Mouse (Mus musculus) hindbrain, postnatal 0 days (tissue): ENCODE measurements around the gene Ifi206. TPM values are rescaled to one million over a fixed set of nuclear protein-coding genes. Genes with fewer than 3 reads are reported as not detected.

ENCODE experiments used
- ATAC-seq: fragments of 200-750 bp; cut with Nextera tagmentation; 2 replicates; pipeline ENCODE4 v1.8.0; 2017; ENCODE audit warnings: mild to moderate bottlenecking, moderate TSS enrichment, moderate library complexity
- DNase-seq: peaks from one replicate; pipeline ENCODE4 v3.0.0-alpha.2; 2015; ENCODE audit warnings: low spot score
- H3K27ac ChIP-seq: fragments of 300-500 bp; sonication (generic); 2 replicates; pipeline ENCODE4 v1.5.1; 2014; ENCODE audit warnings: mild to moderate bottlenecking
- H3K27me3 ChIP-seq: fragments of 300-500 bp; sonication (generic); 2 replicates; pipeline ENCODE4 v1.6.1; 2014; ENCODE audit warnings: low read length, mixed read lengths; ENCODE audit not compliant: insufficient read depth
- H3K36me3 ChIP-seq: fragments of 300-500 bp; sonication (generic); 2 replicates; pipeline ENCODE4 v1.6.1; 2014; ENCODE audit warnings: low read length, mixed read lengths; ENCODE audit not compliant: insufficient read depth
- H3K4me1 ChIP-seq: fragments of 300-500 bp; sonication (generic); 2 replicates; pipeline ENCODE4 v1.6.1; 2014; ENCODE audit warnings: antibody characterized with exemption, low read length, mixed read lengths; ENCODE audit not compliant: insufficient read depth
- H3K4me2 ChIP-seq: fragments of 300-500 bp; sonication (generic); 2 replicates; pipeline ENCODE4 v1.6.1; 2014; ENCODE audit warnings: low read depth, mild to moderate bottlenecking, low read length, moderate library complexity, mixed read lengths
- H3K4me3 ChIP-seq: fragments of 300-500 bp; sonication (generic); 2 replicates; pipeline ENCODE4 v1.5.1; 2014; ENCODE audit warnings: low read length
- H3K9ac ChIP-seq: fragments of 300-500 bp; sonication (generic); replicated peaks from 2 replicates; pipeline ENCODE4 v1.6.1; 2014; ENCODE audit warnings: mild to moderate bottlenecking, low read length, moderate library complexity, mixed read lengths
- H3K9me3 ChIP-seq: fragments of 300-500 bp; sonication (generic); 2 replicates; pipeline ENCODE4 v1.6.1; 2016; ENCODE audit warnings: low read length, mixed read lengths
- CTCF ChIP-seq: IDR thresholded peaks from 2 replicates; pipeline ENCODE4 v1.5.1; 2016; ENCODE audit warnings: antibody characterized with exemption, control low read depth, low read depth
- WGBS: fragments of 180-500 bp; shearing (Covaris S2); extraction: QIAGEN DNeasy Blood & Tissue Kit; methylation state at CpG from one replicate; pipeline ENCODE4 v1.1.7; 2014; 5-methylcytosine and 5-hydroxymethylcytosine counted together
- polyA plus RNA-seq: library from polyadenylated mRNA; unstranded; fragments of >200 nt; fragmentation: Nextera tagmentation; extraction: Ambion mirVana; gene quantifications from 2 replicates; pipeline ENCODE4 v1.2.1, GENCODE M21; 2015
- total RNA-seq: library from RNA; depleted of rRNA; stranded (reverse); fragments of >200 nt; gene quantifications from 2 replicates; pipeline ENCODE4 v1.2.3, GENCODE M21; 2014

The Ifi206 gene
- total and polyA plus RNA-seq, 2 experiments from 2014 or later = 0.21 TPM; not detected in 1

- Histone ChIP-seq H3K4me1 (no peaks in the 10 kb centered on the region), H3K27ac (no peak overlapping the region), H3K9ac (no peak overlapping the region), H3K36me3 (no peaks in the 10 kb centered on the region), H3K9me3 (no peaks in the 10 kb centered on the region), H3K4me3 (no peak overlapping the region), H3K4me2 (no peak overlapping the region), H3K27me3 (no peaks in the 10 kb centered on the region)
- 86% methylated on average over 5 of the region's 5 CpGs for WGBS
- no peak for ATAC-seq
- TF ChIP-seq CTCF = no peak
- no peak for DNase-seq
Measured at GRCm38 (mm10) chr1:173456761-173457160, 34.1 kb downstream of the Ifi206 start.

- no peaks in the 10 kb centered on the region for H3K4me1 ChIP-seq
- no peak overlapping the region for H3K4me2 ChIP-seq
- no peak overlapping the region for H3K9ac ChIP-seq
- 57% methylated on average over 7 of the region's 7 CpGs for WGBS
- no peaks in the 10 kb centered on the region for H3K27me3 ChIP-seq
- no peak overlapping the region for H3K27ac ChIP-seq
- no peaks in the 10 kb centered on the region for H3K9me3 ChIP-seq
- H3K4me3 ChIP-seq = no peak overlapping the region
- peak; percentile 89 for TF ChIP-seq CTCF
- DNase-seq = peak; percentile 77
- H3K36me3 ChIP-seq = no peaks in the 10 kb centered on the region
- ATAC-seq = peak; percentile 87
Measured at GRCm38 (mm10) chr1:173456139-173456754, 34.6 kb downstream of the Ifi206 start.

DNA sequence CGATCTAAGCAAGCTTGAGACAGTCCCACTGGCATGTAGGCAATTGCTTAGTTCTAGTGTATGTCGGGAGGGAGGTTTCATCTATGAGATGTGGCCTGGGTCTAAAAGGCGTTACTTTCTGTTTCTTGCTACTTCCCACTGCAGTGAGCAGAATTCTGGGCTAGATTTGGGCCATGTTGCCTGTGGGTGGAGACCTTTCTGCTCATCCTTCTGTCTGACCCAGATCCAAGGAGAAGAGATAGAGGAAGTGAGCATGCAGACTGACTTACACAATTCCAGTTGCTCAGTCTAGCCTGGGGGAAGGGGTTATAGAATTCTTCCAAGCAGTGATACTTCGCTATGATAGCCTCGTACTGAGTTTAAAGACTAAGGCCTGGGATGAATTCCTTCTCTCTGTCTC, 39.2 kb downstream of the Ifi206 start:
- whole genome bisulfite sequencing = 91% methylated on average over 5 of the region's 5 CpGs
- ATAC-seq = no peak
- Histone ChIP-seq H3K9ac (no peak overlapping the region), H3K27ac (no peak overlapping the region), H3K27me3 (no peaks in the 10 kb centered on the region), H3K4me3 (no peak overlapping the region), H3K4me2 (no peak overlapping the region), H3K9me3 (no peaks in the 10 kb centered on the region), H3K4me1 (no peaks in the 10 kb centered on the region), H3K36me3 (no peaks in the 10 kb centered on the region)
- no peak for DNase-seq
- no peak for TF ChIP-seq CTCF

DNA sequence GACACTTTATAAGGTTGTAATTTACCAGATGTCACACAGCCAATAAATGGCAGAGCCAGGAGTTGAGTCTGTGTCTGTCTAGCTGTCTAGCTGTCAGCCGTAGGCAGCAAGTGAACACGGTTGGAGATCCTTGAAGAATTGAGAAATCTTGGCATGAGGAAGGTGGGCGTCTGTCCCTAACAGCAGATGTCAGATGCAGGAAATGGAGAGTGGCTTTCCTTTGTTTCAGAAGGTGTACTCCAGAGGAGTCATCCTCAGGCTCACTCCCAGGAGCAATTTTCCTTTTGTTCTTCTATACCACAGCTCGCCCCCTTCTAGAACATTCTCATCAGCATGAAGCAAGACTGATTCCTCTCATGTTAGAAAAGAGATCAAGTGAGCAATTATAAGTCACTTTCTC, 40.2 kb downstream of the Ifi206 start:
- no peaks in the 10 kb centered on the region for H3K27me3 ChIP-seq
- no peak overlapping the region for H3K4me3 ChIP-seq
- H3K36me3 ChIP-seq = no peaks in the 10 kb centered on the region
- no peaks in the 10 kb centered on the region for H3K4me1 ChIP-seq
- WGBS = 66% methylated on average over 4 of the region's 4 CpGs
- H3K4me2 ChIP-seq = no peak overlapping the region
- H3K27ac ChIP-seq = no peak overlapping the region
- ATAC-seq = no peak
- TF ChIP-seq CTCF = no peak
- no peak overlapping the region for H3K9ac ChIP-seq
- DNase-seq = no peak
- H3K9me3 ChIP-seq = no peaks in the 10 kb centered on the region

DNA sequence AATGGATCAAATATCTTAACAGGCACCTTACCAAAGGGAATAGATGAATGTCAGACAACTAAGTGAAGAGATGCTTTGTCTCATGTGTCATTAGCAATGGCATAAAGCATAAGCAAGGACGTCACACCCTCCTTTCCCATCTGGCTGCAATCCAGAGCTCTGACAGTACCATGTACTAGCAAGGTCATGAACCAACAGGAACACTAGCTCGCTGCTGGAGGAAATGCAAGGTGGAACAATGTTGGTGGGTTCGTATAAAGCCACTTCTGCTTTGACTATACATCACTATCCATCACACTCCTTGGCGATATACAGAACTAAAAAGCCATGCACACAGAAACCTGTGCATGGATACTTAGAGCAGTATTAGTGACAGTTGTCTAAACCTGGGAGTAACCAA, 43.8 kb downstream of the Ifi206 start:
- Histone ChIP-seq H3K4me2 (no peak overlapping the region), H3K27ac (no peak overlapping the region), H3K9me3 (no peaks in the 10 kb centered on the region), H3K9ac (no peak overlapping the region), H3K4me1 (no peaks in the 10 kb centered on the region), H3K4me3 (no peak overlapping the region), H3K27me3 (no peaks in the 10 kb centered on the region), H3K36me3 (no peaks in the 10 kb centered on the region)
- DNase-seq (no peak), ATAC-seq (no peak)
- TF ChIP-seq CTCF = no peak
- WGBS = 68% methylated on average over 4 of the region's 4 CpGs

GRCm38 (mm10) chr1:173443061-173443460, 47.8 kb downstream of the Ifi206 start:
- Histone ChIP-seq H3K4me2 (no peak overlapping the region), H3K4me3 (no peak overlapping the region), H3K9me3 (no peaks in the 10 kb centered on the region), H3K4me1 (no peaks in the 10 kb centered on the region), H3K27ac (no peak overlapping the region), H3K36me3 (no peaks in the 10 kb centered on the region), H3K27me3 (no peaks in the 10 kb centered on the region), H3K9ac (no peak overlapping the region)
- TF ChIP-seq CTCF = no peak
- ATAC-seq (no peak), DNase-seq (no peak)
- WGBS = 100% methylated on average over 1 of the region's 1 CpGs

GRCm38 (mm10) chr1:173441210-173441609, 49.6 kb downstream of the Ifi206 start:
- H3K27me3 ChIP-seq = no peaks in the 10 kb centered on the region
- H3K36me3 ChIP-seq = no peaks in the 10 kb centered on the region
- ATAC-seq (no peak), DNase-seq (no peak)
- TF ChIP-seq CTCF = no peak
- H3K4me2 ChIP-seq = no peak overlapping the region
- H3K9ac ChIP-seq = no peak overlapping the region
- H3K27ac ChIP-seq = no peak overlapping the region
- WGBS = 74% methylated on average over 4 of the region's 4 CpGs
- no peak overlapping the region for H3K4me3 ChIP-seq
- no peaks in the 10 kb centered on the region for H3K4me1 ChIP-seq
- no peaks in the 10 kb centered on the region for H3K9me3 ChIP-seq
